Mouse (Mus musculus) induced T-regulatory cell, adult 2 months (primary cell): ENCODE measurements around the gene Gstt4.

Experiments
- DNase-seq: peaks from one replicate; pipeline ENCODE4 v3.0.0-alpha.2; 2012; ENCODE audit warnings: low read depth

The Gstt4 gene

GRCm38 (mm10) chr10:75789081-75789735, 33.1 kb downstream of the Gstt4 start:
- no peak for DNase-seq

GRCm38 (mm10) chr10:75788277-75788676, 34.1 kb downstream of the Gstt4 start:
- no peak for DNase-seq

DNA sequence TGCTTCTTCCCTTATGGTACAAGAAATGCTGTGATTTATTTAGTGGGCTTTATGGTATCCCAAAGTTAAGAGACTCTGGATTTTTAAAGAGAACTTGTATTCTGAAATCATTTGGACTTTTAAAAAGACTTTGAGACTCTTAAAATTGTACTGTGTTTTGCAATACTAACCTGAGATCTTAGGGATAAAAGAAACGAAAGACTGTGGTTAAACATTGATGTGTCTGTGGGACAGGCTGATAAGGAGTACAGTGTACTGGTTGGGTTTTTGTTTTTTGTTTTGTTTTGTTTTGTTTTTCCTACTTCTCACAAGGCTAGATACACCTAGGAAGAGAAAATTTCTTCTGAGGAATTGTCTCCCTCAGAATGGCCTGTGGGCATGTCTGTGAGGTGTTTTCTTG, 36.9 kb downstream of the Gstt4 start:
- no peak for DNase-seq

- DNase-seq = peak; percentile 63
Observed at GRCm38 (mm10) chr10:75780769-75781578, 41.4 kb downstream of the Gstt4 start, which contains the start of the genes Gm20441 and Gstt3. Gene Gm20441, minus strand, starts transcription at chr10:75780954. Gene Gstt3, minus strand, starts transcription at chr10:75781414.

DNA sequence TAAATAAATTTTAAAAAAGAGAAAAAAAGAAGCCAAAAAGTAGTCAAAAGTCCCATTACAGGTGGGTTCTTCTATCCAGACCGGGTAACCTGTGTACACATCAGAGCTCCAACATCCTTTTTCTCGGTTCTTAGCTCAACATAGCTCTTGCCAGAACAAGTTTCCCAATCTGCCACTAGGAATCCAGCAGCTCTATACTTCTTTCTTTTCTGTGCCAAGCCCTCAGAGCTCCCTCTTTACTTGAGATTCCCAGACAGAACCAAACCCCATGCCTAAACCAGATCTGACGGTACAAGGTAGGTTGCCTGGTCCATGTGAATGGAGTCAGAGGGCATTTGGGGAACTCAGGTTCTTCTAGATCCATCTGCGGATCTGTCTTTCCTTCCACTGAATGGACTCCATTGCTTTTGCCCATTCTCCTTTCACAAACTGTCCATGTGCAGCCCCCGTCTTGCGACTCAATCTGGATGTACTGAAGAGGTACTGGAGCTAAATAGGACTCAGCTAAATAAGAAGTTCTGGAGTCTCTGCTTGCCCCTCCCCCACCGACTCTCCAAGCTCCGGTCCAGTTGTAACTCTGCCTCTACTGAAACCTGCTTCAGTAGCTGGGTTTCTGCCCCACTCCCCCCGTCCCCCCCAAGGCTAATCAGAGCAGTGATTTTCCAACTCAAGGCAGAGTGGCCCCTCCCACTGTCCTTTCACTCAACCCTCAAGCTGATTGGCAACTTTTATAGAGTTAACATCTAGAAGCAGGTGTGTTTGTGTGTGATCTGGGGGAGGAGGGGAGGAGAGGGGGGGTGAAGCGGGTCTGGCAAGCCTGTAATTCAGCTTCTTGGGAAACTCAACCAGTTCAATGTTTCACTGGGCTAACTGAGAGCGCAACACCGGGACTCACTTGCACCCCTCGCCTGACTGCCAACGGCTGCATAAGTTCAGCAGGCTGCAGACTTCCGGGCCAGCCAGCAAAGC, 42.9 kb downstream of the Gstt4 start:
- DNase-seq = no peak

- no peak for DNase-seq
Observed at GRCm38 (mm10) chr10:75777885-75778284, 44.5 kb downstream of the Gstt4 start.

DNA sequence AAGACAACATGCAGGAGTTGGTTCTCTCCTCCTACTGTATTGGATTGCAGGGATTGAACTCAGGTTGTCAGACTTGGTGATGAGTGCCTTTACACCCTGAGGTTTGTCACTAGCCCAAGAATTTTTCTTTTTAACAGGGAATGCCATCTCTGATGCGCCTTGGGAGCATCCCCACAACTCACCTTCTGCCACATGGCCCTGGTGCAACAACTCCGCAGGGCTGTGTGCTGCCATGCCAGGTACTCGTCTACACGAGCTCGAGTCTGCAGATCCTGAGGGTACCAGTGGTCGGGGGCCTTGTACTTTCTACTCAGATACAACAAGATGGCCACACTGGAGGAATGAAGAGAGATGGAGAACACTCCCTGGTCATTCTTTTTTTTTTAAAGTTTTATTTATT, 45.8 kb downstream of the Gstt4 start:
- no peak for DNase-seq

- no peak for DNase-seq
Observed at GRCm38 (mm10) chr10:75774587-75774986, 47.8 kb downstream of the Gstt4 start.

- no peak for DNase-seq
Observed at GRCm38 (mm10) chr10:75774102-75774501, 48.2 kb downstream of the Gstt4 start.

GRCm38 (mm10) chr10:75772795-75773664, 49.3 kb downstream of the Gstt4 start, which contains the start of gene Ddt:
Gene Ddt, minus strand, starts transcription at chr10:75773414.
- DNase-seq = peak; percentile 95

DNA sequence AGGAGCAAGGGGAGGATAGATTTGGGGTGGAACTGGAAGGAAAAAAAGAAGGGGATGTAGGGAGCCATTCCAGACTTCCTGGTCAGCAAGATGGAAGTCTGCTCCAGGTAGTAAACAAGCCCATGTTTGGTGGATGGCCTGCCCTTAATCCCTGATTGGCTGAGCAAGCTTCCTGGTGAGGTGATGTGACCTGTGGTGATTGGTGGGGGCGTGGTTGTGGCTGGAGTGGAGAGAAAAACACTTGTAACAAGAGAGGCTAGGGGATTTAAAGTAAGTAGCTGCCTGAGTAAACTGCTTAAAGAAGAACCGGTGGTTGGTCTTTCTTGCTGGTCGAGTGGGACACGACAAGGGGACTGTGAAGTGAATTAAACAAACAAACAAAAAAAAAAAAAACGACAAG, 54.6 kb downstream of the Gstt4 start:
- DNase-seq = peak; percentile 44

DNA sequence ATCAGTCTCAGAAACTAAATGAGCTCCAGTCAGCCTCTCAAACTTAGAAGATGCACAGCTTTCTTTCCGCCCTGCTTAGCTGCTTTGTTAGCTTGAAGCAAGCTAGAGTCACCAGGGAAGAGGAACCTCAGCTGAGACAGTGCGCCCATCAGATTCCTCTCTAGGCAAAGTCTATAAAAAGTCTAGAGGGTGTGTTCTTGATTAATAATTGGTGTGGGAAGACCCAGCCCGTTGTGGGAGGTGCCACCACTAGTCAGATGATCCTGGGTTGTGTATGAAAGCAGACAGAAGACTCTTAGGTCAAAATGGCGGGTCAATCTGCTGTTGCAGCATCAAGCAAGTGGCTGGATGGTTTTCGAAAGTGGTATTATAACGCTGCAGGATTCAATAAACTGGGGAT, 55.5 kb downstream of the Gstt4 start:
- no peak for DNase-seq
